Mouse (Mus musculus) spleen, adult 2 months (tissue): Measurements from ENCODE around the gene Rbp1.

Source experiments
- CTCF ChIP-seq: fragments of 200-500 bp; IDR thresholded peaks from 2 replicates; pipeline ENCODE4 v1.5.1; 2011; ENCODE audit warnings: mild to moderate bottlenecking, inconsistent platforms; ENCODE audit not compliant: insufficient read depth, insufficient read length, insufficient replicate concordance; ENCODE audit errors: extremely low read depth
- POLR2A ChIP-seq: fragments of 200-500 bp; IDR thresholded peaks from 2 replicates; pipeline ENCODE4 v1.6.1; 2011; ENCODE audit warnings: low read depth, low read length, inconsistent platforms

- TF ChIP-seq CTCF (no peak), POLR2A (no peak)
These were observed 858 bp upstream of the Rbp1 start for GRCm38 (mm10) chr9:98421903-98422302.
